Mouse (Mus musculus) kidney, postnatal 14 days (tissue): ENCODE results near the gene Tenm2.

Experiments used
- DNase-seq: peaks from one replicate; pipeline ENCODE4 v3.0.0; 2022; ENCODE audit warnings: mixed read lengths

The Tenm2 gene

GRCm38 (mm10) chr11:36168921-36169537 lies 1066.7 kb downstream of the Tenm2 start:
- no peak for DNase-seq

- no peak for DNase-seq
These were observed 1067.9 kb downstream of the Tenm2 start for GRCm38 (mm10) chr11:36167766-36168318.

GRCm38 (mm10) chr11:36163580-36163979 lies 1072.2 kb downstream of the Tenm2 start:
- DNase-seq: no peak

DNA sequence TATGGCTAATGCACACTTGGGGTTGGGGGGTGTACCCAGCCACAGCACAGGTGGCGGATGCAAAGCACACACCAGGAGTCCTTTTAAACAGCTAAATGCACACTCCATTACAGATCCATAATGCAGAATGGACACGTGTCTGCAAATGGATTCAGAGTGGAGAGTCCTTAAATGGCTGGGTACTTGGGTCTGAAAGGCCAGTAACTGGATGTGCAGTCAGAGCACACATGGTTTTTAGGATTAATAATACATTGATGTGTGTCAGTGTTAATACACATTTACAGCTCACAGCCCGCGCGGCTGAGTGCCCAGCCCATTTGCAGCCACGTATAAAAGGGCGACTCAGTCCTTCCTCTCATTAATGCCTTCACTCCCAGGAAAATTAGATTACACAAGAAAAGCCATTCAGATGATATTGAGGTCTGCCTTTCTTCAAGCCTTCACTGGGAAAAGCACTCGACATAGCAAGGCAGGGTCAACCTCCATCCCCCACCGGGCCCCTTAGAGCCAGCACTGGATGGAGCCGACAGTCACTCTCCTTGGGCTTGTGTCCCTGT lies 1073.9 kb downstream of the Tenm2 start:
- no peak for DNase-seq

DNA sequence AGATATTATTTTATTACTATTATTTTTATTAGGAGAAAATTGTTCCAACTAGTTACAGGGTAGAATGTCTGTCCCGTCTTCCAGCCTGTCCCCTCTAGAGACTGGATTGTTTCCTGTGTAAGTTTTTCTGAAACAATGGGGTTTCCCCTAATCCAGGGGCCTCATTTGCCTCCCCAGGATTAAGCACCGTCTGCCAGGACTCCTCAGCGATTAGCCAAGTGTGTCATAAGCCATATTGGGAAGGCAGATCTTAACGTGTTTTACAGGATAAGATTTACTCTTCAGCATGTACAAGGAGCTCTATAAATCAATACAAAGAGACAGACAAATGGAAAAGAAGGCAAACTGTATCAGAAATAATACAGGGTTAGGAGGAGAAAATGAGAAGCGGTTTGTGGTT lies 1082.3 kb downstream of the Tenm2 start:
- no peak for DNase-seq

DNA sequence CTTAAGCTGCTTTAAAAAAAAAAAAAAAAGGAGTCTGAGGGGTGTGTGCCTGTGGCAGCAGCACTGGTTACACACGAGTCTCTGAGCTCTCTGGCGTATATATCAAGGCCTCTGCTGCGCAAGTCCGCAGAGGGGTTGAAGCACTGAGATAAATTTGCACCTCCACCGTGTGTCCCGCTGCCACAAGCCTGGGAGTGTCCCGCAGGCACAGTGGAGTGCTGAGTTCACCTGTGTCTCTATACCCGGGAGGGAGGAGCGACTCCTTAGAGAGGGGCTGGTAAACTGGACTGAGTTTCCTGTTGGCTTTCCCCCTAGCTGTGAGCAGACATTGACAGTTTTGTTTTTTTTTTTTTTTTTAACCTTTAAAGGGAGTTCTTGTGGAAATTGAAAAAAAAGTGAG lies 1082.8 kb downstream of the Tenm2 start:
- DNase-seq: no peak

GRCm38 (mm10) chr11:36152226-36152625 lies 1083.5 kb downstream of the Tenm2 start:
- DNase-seq: peak; percentile 7

DNA sequence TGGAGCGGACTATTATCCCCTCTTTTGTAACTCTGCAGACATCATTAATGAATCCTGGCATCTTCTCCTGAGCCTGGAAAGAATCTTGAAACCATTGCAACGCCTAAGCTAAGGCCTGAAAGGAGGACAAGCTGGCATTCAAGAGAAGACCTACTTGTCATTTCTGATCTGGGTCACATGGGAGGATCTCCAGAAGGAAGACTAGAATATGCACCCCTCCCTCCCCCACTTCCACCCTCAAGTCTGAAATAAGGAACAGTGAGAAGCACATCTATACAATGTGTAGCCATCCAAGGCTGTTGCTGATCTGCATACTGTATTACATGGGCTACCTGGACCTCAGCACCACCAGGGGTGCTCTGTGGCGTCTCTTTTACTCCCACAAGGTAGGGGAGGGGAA lies 1086.7 kb downstream of the Tenm2 start:
- DNase-seq: no peak

DNA sequence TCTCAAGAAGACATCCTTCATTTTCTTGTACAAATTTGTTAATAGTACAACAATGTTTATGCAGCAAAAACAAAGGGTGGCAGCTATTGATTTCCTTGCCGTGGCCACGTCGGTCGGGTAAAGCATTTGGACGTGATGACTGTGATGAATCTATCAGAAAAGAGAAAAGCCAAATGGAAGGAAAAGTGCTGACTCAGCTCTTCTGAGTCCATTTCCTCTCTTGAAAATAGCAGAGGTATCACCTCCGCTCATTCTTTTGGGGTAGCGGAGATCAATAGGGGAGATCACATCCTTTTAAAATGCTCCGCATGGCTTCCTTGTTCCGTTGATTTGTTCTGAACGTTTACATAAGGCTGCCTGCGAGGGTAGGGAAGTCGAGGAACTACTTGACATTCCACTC lies 1090.7 kb downstream of the Tenm2 start:
- DNase-seq: no peak

DNA sequence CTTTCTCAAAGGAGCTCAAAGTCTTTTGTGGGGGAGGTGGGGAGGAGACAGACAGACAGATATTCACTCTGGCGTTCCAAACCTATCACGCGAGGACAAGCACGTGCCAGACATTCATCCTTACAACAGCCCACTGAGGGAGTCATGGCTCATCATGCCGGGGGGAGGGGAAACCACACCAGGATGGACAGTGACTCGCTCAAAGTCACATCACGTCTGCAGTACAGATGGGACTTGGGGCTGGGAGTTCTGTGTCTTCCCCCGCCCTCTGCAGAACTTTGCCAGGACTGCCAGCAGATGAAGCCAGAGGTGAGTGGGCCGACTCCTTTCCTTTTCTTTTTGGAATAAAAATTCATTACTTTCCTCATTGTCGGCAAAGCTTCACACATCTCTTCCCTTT lies 1095.4 kb downstream of the Tenm2 start:
- DNase-seq: no peak

- DNase-seq: no peak
These were observed 1096.2 kb downstream of the Tenm2 start for GRCm38 (mm10) chr11:36139521-36139920.

- no peak for DNase-seq
These were observed 1097.9 kb downstream of the Tenm2 start for GRCm38 (mm10) chr11:36137840-36138239.

- no peak for DNase-seq
These were observed 1098.5 kb downstream of the Tenm2 start for GRCm38 (mm10) chr11:36137276-36137675.

GRCm38 (mm10) chr11:36134645-36135044 lies 1101.1 kb downstream of the Tenm2 start:
- DNase-seq: no peak

DNA sequence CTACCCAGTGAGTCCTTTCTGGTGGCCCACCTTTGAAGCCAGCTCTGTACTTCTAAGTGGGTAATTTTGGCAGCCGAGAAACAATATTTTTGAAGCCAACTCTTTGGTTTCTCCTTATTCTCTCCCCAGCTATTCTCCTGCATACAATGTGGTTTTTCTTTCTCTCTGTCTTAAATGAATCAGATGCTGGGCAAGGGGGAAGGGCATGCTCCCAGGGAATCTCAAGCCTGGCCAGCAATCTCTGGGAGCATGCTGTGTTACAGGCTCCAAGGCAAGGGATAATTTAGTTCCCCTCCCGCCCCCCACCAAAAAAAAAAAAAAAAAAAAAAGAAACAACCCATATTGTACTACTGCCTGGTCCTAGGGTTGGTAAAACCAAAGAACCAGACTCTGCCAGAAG lies 1112.5 kb downstream of the Tenm2 start:
- no peak for DNase-seq

- no peak for DNase-seq
These were observed 1114.3 kb downstream of the Tenm2 start for GRCm38 (mm10) chr11:36121410-36121929.

- no peak for DNase-seq
These were observed 1115.0 kb downstream of the Tenm2 start for GRCm38 (mm10) chr11:36120591-36121409.

DNA sequence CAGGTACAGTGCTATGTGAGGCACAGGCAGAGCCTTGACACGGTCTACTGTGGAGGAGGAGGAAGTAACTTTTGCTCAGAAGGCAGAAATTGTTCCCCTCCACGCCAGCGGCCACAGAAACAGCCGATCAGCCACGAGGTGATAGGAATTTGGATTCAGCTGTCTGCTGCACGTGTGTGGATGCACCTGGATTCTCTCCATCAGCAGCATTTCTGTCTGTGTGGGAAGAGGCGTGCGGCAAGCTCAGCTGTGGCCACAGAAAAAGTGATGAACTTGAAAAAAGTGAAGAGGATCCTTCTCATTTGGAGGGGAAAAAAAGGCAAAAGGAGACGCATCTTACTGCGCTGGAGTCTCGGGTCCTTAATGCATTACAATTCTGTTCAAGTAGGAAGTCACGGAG lies 1122.4 kb downstream of the Tenm2 start:
- no peak for DNase-seq

GRCm38 (mm10) chr11:36108970-36109731 lies 1126.6 kb downstream of the Tenm2 start:
- peak; percentile 65 for DNase-seq

GRCm38 (mm10) chr11:36107840-36108239 lies 1127.9 kb downstream of the Tenm2 start:
- DNase-seq: no peak

- no peak for DNase-seq
These were observed 1129.1 kb downstream of the Tenm2 start for GRCm38 (mm10) chr11:36106639-36107038.

DNA sequence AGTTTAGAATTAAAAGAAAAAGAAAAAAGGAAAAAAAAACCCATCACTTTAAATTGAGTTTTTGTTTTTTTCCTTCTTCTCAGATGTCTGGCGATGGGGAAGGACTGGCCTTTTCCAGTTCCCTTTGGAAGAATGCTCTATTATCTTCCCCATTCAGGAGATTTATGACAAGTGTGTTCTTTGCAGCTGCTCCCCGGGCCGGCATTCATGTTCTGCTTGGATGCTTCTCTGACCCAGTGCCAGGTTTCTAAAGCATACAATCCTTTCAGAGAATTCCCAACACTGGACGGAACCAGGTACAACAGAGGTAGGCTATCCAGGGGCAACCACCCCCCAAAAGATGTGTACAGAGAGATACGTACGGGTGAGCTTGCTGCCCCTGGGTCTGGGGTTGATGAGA lies 1132.2 kb downstream of the Tenm2 start:
- peak; percentile 34 for DNase-seq

GRCm38 (mm10) chr11:36096219-36096618 lies 1139.5 kb downstream of the Tenm2 start:
- no peak for DNase-seq
